Mouse (Mus musculus) erythroid progenitor cell, adult 5-6 weeks (primary cell): ENCODE data around the gene Gm48551. TPM values are rescaled to one million over a fixed set of nuclear protein-coding genes. Genes with fewer than 3 reads are reported as not detected.

ENCODE experiments used
- ATAC-seq: replicated peaks from 2 replicates; pipeline ENCODE4 v1.8.0; 2016; ENCODE audit warnings: moderate number of reproducible peaks, mild to moderate bottlenecking, moderate TSS enrichment, inconsistent platforms; ENCODE audit not compliant: poor library complexity, low FRiP score, severe bottlenecking
- total RNA-seq, 2 experiments: library from RNA; stranded (forward) in 1 of 2; stranded (reverse) in 1 of 2; fragments of 150-400 nt in 1 of 2; fragments of 186-747, 209-891 nt in 1 of 2; gene quantifications; 2 replicates each; pipeline versions ENCODE4 v1.2.3 to v1.2.4; 2015 to 2017; ENCODE audit warnings: low replicate concordance in 2 of 2

Gene Gm48551
- total RNA-seq, 2 experiments from 2014 or later = 2.1 TPM; not detected in 1

DNA sequence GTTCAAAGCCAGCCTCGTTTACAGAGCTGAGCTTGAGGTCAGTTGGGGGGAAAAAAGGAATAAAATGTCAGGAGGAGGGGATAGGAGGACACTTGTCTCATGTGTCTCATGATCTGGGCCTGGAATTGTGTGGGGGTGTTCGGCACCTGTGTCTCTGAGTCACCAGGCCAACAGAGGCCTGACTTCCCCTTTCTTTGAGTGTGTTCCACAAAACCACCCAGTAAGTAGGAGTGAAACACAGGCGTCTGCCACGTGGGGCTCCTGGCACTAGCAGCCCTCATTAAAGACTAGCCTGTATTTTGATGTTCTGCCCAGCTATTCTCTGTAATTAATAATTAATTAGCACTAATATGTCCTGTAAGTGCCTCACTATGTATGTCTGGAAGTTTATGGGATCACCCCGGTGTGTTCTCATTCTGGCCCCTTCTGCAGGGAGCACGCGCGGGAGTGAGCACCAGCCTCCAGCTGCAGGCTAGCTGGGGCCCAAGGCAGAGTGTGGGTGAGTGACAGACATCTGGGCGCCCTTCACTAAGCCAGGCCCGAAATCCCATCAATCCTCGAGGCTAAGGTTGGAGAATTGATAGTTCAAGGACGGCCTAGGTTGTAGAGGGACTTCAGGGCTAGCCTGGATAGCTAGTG lies 27.8 kb upstream of the Gm48551 start:
- 0 out of 2 replicates have a peak, but pooled peaks have one; percentile 10 for ATAC-seq

GRCm38 (mm10) chr10:81356991-81357844 lies 27.0 kb upstream of the Gm48551 start, which contains the start of gene Mfsd12:
TSS of gene Mfsd12 (plus strand) at chr10:81357491.
- peak; percentile 86 for ATAC-seq

- no peak for ATAC-seq
These were observed 26.1 kb upstream of the Gm48551 start for GRCm38 (mm10) chr10:81358209-81358608.

GRCm38 (mm10) chr10:81358841-81359240 lies 25.4 kb upstream of the Gm48551 start:
- no peak for ATAC-seq

- ATAC-seq = no peak
These were observed 23.5 kb upstream of the Gm48551 start for GRCm38 (mm10) chr10:81360721-81361120.

GRCm38 (mm10) chr10:81362336-81362949 lies 21.8 kb upstream of the Gm48551 start:
- peak; percentile 66 for ATAC-seq

DNA sequence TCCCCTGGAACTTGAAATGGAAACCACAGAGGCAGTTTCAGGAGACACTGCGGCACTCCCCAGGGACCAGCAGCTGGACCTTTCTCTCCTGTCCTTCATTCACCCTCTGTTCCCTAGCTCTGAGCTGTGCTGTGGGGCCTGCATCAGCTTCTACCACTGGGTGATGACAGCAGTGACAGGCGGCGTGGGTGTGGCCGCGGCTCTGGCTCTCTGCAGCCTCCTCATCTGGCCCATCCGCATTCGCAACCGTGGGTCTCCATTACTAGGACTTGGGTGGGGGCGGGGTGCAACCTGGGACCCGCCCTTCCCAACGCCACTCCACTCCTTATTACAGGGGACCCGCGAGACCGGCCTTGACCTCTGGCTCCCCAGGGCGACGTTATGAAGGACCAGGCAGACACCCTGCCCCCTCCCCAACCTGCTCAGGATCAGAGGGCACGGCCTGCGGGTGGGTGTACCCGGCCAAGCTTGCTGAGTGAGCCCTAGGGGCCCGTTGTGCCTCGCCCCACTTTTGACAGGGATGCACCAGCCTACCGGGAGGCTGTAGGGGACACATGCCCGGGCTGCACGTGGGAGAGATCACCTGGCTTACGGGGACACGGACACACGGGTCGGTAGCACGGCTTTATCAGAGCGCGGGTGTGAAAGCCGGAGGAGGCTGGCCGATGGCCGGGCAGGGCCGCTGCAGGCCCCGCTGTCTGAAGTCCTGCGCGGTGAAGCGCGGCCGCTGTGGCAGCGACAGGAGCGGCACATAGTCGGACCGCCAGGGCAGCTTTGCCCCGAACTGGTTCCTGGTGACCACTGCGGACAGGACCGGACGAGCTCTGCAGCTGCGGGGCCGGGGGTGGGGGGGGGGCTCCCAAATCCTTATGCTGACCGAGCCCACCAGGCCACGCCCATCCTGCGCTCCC lies 20.6 kb upstream of the Gm48551 start:
- ATAC-seq = no peak

DNA sequence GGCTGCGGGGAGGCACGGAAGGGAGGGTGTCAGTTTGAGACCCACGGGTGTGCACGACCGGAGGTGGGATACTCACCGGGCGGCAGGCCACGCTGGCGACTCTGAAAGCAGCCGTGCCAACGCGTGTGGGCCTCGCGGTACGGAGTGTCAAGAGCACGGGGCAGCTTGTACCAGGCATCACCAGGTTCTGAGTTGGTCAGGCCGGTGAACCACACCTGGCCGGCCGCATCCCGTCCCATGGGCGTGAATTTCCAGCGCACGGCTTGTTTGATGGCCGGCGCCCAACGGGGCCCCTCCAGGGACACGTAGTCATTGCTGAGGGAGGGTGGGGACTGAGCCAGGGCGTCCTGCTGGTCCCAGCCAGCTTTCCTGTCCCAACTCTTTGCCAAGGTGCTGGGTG lies 19.6 kb upstream of the Gm48551 start:
- 0 out of 2 replicates have a peak, but pooled peaks have one; percentile 0 for ATAC-seq

DNA sequence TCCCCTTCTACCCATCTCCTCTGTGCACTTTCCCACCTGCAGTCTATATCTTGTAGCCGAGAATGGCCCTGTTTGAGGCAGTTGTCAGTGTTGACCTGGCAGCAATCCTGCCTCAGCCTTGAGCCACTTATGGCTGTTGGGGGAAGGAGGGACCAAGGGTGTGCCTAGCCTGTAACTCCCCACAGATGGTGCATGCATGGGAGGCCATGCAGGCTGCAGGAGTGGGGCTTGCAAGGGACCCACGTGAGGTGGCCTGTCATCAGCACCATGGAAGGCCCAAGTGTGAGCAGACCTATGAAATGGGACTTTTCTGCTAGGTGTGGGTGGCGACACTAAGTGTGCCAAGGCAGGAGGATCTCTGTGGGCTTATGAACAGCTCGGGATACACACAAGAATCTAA lies 19.2 kb upstream of the Gm48551 start:
- peak; percentile 9 for ATAC-seq

DNA sequence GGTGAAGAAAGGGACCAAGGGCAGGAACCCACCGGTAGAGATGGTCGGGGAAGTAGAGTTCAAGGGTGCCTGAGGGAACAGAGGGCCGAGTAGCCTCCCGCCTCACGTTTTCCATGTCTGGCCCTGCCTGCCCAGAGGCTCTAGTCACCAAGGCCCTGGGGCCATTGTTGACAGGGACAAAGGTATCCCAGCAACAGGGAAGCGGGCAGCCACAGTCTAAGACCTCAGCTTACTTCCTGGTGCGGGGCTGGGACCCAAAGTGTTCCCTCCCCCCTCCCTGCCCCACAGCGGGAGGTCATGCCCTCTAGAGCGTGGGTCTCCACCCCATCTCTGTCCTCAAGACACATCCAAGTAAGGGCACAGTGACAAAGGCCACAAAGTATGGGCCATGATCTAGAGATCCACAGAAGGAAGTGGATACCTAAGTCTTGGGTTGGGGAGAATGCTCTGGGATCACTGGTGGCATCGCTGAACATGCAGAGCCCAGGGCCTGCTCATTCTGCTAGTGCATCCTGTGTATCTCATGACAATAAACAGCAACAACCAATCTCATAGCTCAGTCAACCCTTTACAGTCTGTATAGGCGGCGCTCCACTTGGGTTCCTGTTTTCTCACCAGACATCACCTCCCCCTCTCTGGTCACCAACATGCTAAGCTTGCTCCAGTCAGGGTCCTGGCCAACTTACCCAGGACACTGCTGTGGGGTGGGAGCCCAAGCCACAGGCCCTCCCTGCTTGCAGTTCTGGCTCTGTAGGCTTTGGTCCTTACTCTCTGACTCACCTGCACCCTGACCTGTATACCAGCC lies 18.4 kb upstream of the Gm48551 start, which contains the start of gene 4930404N11Rik:
Gene 4930404N11Rik, minus strand, starts transcription at position 145 of the 805 bp plus-strand sequence.
- ATAC-seq = peak; percentile 3

- ATAC-seq = 0 out of 2 replicates have a peak, but pooled peaks have one; percentile 0
These were observed 17.6 kb upstream of the Gm48551 start for GRCm38 (mm10) chr10:81366477-81367206.

GRCm38 (mm10) chr10:81367207-81367495 lies 17.1 kb upstream of the Gm48551 start:
- no peak for ATAC-seq

- ATAC-seq = no peak
These were observed 8.9 kb upstream of the Gm48551 start for GRCm38 (mm10) chr10:81375322-81375721.

DNA sequence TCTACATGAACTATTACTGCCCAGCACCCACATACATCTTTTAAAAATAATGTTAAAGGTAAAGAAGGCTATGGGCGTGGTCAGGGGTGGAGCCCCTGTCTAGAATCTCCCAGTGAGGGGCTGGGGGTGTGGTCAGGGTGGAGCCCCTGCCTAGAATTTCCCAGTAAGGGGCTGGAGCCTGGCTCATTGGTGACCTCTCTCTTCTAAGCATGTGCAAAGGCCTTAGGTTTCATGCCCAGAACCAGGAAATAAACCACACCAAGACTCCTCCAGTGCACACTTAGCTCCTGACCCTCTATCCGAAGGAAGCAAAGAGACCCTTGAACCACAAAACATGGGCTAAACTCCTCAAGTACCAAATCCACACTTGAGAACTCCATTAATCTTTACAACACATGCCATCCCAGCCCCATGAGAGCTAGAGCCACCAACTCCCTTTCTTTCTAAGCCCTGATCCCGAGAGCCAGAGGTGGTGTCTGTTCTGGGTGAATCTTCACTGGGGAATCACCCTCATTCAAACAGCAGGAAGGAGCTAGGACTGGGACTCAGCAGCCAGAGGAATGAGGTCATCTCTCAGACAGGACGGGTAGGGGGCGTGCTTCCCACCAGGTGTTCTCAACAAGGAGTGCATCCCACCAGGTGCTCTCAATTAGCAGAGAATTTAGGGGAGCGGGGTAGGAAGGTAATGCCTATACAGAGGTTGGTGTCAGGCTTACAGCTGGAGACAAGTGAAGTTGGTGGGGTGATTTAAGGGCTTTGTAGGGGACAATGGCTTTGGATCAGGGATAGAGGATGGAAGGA lies 7.5 kb upstream of the Gm48551 start:
- ATAC-seq = 0 out of 2 replicates have a peak, but pooled peaks have one; percentile 10

- no peak for ATAC-seq
These were observed 7.0 kb upstream of the Gm48551 start for GRCm38 (mm10) chr10:81377362-81377664.

- ATAC-seq = no peak
These were observed 6.3 kb upstream of the Gm48551 start, which contains the start of gene Fzr1 for GRCm38 (mm10) chr10:81377793-81378552. TSS of gene Fzr1 (minus strand) at chr10:81378516.
